Mouse (Mus musculus): Measurements from ENCODE around the gene Nrxn3. TPM values are rescaled to one million over a fixed set of nuclear protein-coding genes. Genes with fewer than 3 reads are reported as not detected.

Gene Nrxn3
- polyA plus RNA-seq, 1 experiment from 2014 or later, result 6.9 TPM

- WGBS, result 56% methylated on average over 2 of the region's 2 CpGs
- no peak overlapping the region for H3K27ac ChIP-seq
- no peaks in the 10 kb centered on the region for H3K9me3 ChIP-seq
- no peaks in the 10 kb centered on the region for H3K27me3 ChIP-seq (ENCODE audit: poor library complexity, severe bottlenecking)
- H3K4me1 ChIP-seq, result no peaks in the 10 kb centered on the region
- H3K4me3 ChIP-seq, result no peak overlapping the region
- DNase-seq (ENCODE audit: extremely low spot score, low spot score), result no peak
- no peaks in the 10 kb centered on the region for H3K36me3 ChIP-seq (replicated peaks)
Observed at GRCm38 (mm10) chr12:89896901-89897300, 1174.2 kb downstream of the Nrxn3 start.

DNA sequence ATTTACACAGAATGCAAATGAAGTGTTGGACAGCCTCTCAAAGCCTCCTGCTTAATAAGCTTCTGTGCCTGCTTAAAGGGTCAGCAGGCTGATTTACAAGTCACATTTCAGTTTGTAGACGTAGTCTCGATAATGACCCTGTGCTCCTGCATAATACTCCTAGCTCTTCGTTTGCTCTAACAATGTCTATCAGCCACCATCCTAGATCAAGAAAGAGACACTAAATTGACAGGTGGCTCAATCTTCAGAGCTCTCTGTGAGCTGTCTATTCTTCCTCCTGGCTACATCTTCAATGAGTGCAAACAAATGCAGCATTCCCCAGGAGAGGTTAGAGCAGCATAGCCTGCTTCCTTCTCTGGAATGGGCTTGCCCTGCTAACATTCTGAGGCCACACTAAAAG is 1186.9 kb downstream of the Nrxn3 start:
- no peaks in the 10 kb centered on the region for H3K9me3 ChIP-seq
- no peak overlapping the region for H3K27ac ChIP-seq
- H3K4me3 ChIP-seq, result no peak overlapping the region
- no peaks in the 10 kb centered on the region for H3K4me1 ChIP-seq
- no peaks in the 10 kb centered on the region for H3K27me3 ChIP-seq (ENCODE audit: poor library complexity, severe bottlenecking)
- 73% methylated on average over 3 of the region's 3 CpGs for WGBS
- H3K36me3 ChIP-seq (replicated peaks), result no peaks in the 10 kb centered on the region
- DNase-seq (ENCODE audit: extremely low spot score, low spot score), result no peak

DNA sequence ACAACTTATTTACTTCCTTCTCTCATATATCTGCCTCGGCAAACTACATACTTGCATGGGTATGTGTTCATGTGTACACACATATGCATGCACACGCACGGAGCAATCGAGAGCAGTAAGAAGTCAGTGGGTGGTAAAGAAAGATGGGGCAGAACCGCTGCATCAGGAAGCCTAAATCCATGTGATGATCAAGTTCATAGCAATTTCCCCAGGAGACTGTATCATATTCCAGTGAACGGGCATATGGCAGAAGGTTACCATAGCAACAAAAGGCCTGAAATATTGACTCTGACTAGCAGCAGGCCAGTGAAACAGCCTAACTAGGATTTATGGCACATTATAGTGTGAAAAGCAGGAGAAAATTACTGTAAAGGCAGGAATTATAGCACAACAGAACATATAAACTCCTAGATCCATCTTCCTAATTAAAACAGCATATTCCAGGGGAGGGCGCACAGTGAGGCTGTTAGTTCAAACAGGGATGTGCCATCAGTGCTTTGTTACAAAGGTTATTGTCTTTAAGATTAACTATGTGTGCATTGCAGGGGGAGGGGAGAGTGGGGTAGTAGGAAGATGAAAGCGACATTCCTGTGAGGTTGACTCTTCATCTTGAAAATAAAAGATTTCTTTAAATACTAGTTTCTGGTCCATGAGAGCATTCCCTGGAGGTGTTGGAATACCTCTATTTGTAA is 1195.6 kb downstream of the Nrxn3 start:
- H3K9me3 ChIP-seq, result no peaks in the 10 kb centered on the region
- H3K27ac ChIP-seq, result no peak overlapping the region
- H3K36me3 ChIP-seq (replicated peaks), result no peaks in the 10 kb centered on the region
- DNase-seq (ENCODE audit: extremely low spot score, low spot score), result no peak
- 89% methylated on average over 8 of the region's 8 CpGs for WGBS
- no peaks in the 10 kb centered on the region for H3K4me1 ChIP-seq
- H3K27me3 ChIP-seq (ENCODE audit: poor library complexity, severe bottlenecking), result no peaks in the 10 kb centered on the region
- no peak overlapping the region for H3K4me3 ChIP-seq

- WGBS, result 82% methylated on average over 1 of the region's 1 CpGs
- Histone ChIP-seq H3K36me3 (replicated peaks) (no peaks in the 10 kb centered on the region), H3K9me3 (no peaks in the 10 kb centered on the region), H3K4me1 (no peaks in the 10 kb centered on the region), H3K27me3 (ENCODE audit: poor library complexity, severe bottlenecking) (no peaks in the 10 kb centered on the region), H3K27ac (no peak overlapping the region), H3K4me3 (no peak overlapping the region)
- DNase-seq (ENCODE audit: extremely low spot score, low spot score), result no peak
Observed at GRCm38 (mm10) chr12:89932338-89932737, 1209.7 kb downstream of the Nrxn3 start.

DNA sequence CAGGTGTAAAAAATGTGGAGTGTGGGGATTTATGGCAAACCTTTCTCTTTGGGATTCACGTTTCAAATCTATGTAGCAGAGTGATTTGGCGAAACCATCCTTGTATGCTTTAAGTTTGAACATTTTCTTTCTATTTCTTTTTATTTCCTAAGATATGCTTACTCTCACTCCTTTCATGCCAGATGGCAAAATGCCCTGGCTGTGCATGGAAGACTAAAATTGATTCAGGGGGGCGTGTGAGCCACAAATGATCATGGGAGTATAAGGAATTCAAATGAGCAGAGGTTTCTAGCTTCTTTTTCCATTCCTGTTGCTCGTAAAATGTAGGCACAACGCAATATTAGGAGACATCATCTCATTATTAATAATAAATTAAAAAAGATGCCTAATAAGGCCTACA is 1211.0 kb downstream of the Nrxn3 start:
- H3K4me3 ChIP-seq, result no peak overlapping the region
- H3K36me3 ChIP-seq (replicated peaks), result no peaks in the 10 kb centered on the region
- H3K27me3 ChIP-seq (ENCODE audit: poor library complexity, severe bottlenecking), result no peaks in the 10 kb centered on the region
- no peak overlapping the region for H3K27ac ChIP-seq
- WGBS, result 90% methylated on average over 5 of the region's 5 CpGs
- no peaks in the 10 kb centered on the region for H3K4me1 ChIP-seq
- DNase-seq (ENCODE audit: extremely low spot score, low spot score), result no peak
- H3K9me3 ChIP-seq, result no peaks in the 10 kb centered on the region

DNA sequence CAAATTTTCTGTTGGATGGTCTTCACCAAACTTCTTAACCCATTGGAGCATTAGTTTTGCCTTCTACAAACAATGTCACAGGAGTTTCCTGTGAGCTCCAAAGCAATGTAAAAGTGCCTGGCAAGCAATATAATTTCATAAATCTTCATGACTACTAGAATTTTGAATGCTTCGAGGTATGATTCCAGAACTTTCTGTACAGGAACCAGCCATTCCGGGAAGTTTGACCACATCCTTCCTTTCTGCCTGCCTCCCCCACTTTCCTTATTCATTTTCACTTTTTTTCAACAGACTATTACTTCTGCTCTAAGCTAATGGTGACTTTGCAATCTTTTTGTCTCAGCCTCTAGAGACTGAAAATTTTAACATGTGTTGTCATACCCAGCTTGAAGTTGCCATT is 1218.1 kb downstream of the Nrxn3 start:
- 86% methylated on average over 2 of the region's 2 CpGs for WGBS
- no peaks in the 10 kb centered on the region for H3K4me1 ChIP-seq
- no peaks in the 10 kb centered on the region for H3K9me3 ChIP-seq
- H3K27ac ChIP-seq, result no peak overlapping the region
- no peak overlapping the region for H3K4me3 ChIP-seq
- H3K36me3 ChIP-seq (replicated peaks), result no peaks in the 10 kb centered on the region
- DNase-seq (ENCODE audit: extremely low spot score, low spot score), result no peak
- no peaks in the 10 kb centered on the region for H3K27me3 ChIP-seq (ENCODE audit: poor library complexity, severe bottlenecking)

DNA sequence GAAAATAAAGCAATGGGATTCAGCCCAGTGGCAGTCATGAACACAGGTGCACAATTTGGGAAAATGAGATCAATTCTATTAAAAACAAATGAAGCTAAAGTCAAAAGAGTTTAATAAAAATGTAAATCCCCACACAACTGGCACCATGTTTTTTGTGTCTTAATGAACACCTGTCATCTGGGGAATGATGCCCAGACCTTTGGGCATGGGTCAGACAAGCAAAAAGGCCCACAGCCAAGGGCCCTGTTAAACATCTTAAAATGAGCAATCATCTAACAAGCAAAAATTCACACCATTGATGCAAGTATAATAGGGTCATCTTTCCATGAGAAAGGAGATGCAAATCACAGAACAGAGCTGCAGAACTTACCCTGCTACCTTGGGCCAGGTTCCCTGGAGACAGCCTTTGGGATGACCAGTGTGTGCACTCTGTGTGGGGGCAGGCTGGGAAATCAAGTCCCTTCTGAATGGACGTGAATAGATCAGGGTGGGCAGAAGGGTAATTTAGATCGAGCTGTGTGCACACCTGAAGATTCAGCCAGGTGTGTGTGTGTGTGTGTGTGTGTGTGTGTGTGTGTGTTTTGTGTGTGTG is 1223.3 kb downstream of the Nrxn3 start:
- H3K4me3 ChIP-seq, result no peak overlapping the region
- no peak for DNase-seq (ENCODE audit: extremely low spot score, low spot score)
- no peaks in the 10 kb centered on the region for H3K36me3 ChIP-seq (replicated peaks)
- H3K27me3 ChIP-seq (ENCODE audit: poor library complexity, severe bottlenecking), result no peaks in the 10 kb centered on the region
- no peaks in the 10 kb centered on the region for H3K9me3 ChIP-seq
- WGBS, result 65% methylated on average over 2 of the region's 2 CpGs
- H3K4me1 ChIP-seq, result 0 out of 2 replicates have a peak, but pooled peaks cover 3% of the 10 kb centered on the region
- H3K27ac ChIP-seq, result no peak overlapping the region

DNA sequence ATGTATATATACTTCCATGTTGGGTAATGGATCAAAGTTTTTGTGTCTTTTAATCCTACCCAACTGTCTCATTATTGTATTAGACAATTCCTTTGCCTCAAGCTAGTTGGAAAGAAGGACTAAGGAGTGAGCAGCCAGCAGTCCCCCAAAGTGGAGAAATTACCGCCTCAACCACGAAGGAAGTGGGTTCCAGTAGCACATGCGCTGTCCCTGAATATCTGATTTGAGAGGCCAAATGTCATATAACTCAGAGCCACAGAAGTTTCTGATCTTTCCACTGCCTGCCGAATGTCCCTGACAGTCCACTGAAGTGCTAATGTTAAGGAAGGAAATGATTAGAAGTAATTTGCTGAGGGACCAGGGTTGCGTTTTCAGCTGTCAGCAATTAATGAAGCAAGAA is 1223.8 kb downstream of the Nrxn3 start:
- no peaks in the 10 kb centered on the region for H3K36me3 ChIP-seq (replicated peaks)
- 0 out of 2 replicates have a peak, but pooled peaks cover 3% of the 10 kb centered on the region for H3K4me1 ChIP-seq
- H3K27me3 ChIP-seq (ENCODE audit: poor library complexity, severe bottlenecking), result no peaks in the 10 kb centered on the region
- H3K4me3 ChIP-seq, result no peak overlapping the region
- no peaks in the 10 kb centered on the region for H3K9me3 ChIP-seq
- H3K27ac ChIP-seq, result no peak overlapping the region
- no peak for DNase-seq (ENCODE audit: extremely low spot score, low spot score)
- 59% methylated on average over 5 of the region's 5 CpGs for WGBS

DNA sequence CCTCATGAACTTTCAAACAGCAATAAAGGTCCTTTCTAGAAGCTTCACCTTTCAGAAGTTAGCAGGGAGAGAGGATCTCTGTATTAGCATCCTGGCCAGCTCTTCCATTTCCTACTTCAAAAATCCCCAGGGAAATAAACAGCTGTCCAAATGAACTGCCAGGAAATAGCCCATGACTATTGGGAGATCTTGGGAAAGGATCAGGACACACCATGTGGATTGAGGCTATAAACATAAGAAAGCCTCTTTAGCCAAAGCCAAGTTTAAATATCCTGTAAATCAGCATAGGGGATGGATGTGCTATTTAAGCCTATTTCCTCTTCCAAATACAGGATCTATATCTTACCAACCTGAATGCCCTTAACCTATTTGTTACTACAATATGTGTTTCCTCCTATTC is 1230.6 kb downstream of the Nrxn3 start:
- DNase-seq (ENCODE audit: extremely low spot score, low spot score), result no peak
- H3K4me1 ChIP-seq, result no peaks in the 10 kb centered on the region
- no peaks in the 10 kb centered on the region for H3K27me3 ChIP-seq (ENCODE audit: poor library complexity, severe bottlenecking)
- no peak overlapping the region for H3K27ac ChIP-seq
- no peak overlapping the region for H3K4me3 ChIP-seq
- H3K36me3 ChIP-seq (replicated peaks), result no peaks in the 10 kb centered on the region
- H3K9me3 ChIP-seq, result no peaks in the 10 kb centered on the region

DNA sequence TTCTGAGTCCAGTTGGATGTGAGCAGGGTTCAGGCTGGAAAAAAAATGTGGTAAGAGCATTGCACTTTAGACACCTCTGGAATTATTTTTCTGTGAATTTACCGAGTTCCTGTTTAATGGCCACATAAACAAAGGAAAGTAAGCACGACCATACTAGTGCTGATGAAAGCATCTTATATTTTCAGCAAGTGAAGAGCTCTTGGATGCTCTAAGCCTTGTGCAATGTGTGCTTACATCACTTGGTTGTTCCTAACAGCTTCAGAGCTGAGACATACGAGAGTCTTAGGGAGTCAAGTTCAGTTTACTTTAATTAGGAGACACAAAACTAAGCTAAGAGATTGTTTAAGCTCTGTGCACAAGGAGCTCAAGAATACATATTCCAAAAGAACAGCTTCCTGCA is 1231.0 kb downstream of the Nrxn3 start:
- no peak for DNase-seq (ENCODE audit: extremely low spot score, low spot score)
- H3K9me3 ChIP-seq, result no peaks in the 10 kb centered on the region
- H3K27ac ChIP-seq, result no peak overlapping the region
- no peaks in the 10 kb centered on the region for H3K27me3 ChIP-seq (ENCODE audit: poor library complexity, severe bottlenecking)
- no peak overlapping the region for H3K4me3 ChIP-seq
- WGBS, result 77% methylated on average over 3 of the region's 3 CpGs
- no peaks in the 10 kb centered on the region for H3K4me1 ChIP-seq
- no peaks in the 10 kb centered on the region for H3K36me3 ChIP-seq (replicated peaks)

- Histone ChIP-seq H3K27ac (no peak overlapping the region), H3K4me1 (no peaks in the 10 kb centered on the region)
Observed at GRCm38 (mm10) chr12:89954441-89955070, 1231.9 kb downstream of the Nrxn3 start.

GRCm38 (mm10) chr12:89963073-89963472 is 1240.4 kb downstream of the Nrxn3 start:
- Histone ChIP-seq H3K36me3 (replicated peaks) (no peaks in the 10 kb centered on the region), H3K4me3 (no peak overlapping the region), H3K27ac (no peak overlapping the region), H3K4me1 (no peaks in the 10 kb centered on the region), H3K9me3 (no peaks in the 10 kb centered on the region), H3K27me3 (ENCODE audit: poor library complexity, severe bottlenecking) (no peaks in the 10 kb centered on the region)
- DNase-seq (ENCODE audit: extremely low spot score, low spot score), result no peak
- WGBS, result 75% methylated on average over 1 of the region's 1 CpGs

More at GRCm38 (mm10) chr12:89954441-89955070, 1231.9 kb downstream of the Nrxn3 start:
- no peaks in the 10 kb centered on the region for H3K9me3 ChIP-seq
- DNase-seq (ENCODE audit: extremely low spot score, low spot score), result no peak
- no peaks in the 10 kb centered on the region for H3K27me3 ChIP-seq (ENCODE audit: poor library complexity, severe bottlenecking)
- no peaks in the 10 kb centered on the region for H3K36me3 ChIP-seq (replicated peaks)
- WGBS, result 80% methylated on average over 5 of the region's 5 CpGs
- no peak overlapping the region for H3K4me3 ChIP-seq

DNA sequence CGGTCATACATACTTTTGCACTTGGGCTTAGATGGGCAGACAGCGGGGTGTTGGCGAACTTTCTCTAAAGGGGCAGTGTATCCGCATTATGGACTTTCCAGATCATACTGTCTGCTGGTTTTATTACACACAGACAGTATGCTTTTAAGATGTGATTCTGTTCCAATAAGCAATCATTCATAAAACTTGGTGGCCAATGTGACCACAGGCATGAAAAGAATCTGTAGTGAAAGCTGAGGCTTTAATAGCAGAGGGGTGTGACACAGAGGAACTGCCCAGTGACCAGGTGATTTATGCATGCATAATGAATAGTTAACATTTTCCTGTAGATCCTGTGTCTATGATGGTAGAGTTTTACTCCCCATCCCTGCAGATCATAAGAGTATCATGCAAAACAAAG is 1254.0 kb downstream of the Nrxn3 start:
- H3K4me1 ChIP-seq, result no peaks in the 10 kb centered on the region
- WGBS, result 94% methylated on average over 4 of the region's 4 CpGs
- no peak for DNase-seq (ENCODE audit: extremely low spot score, low spot score)
- H3K27ac ChIP-seq, result no peak overlapping the region
- H3K9me3 ChIP-seq, result no peaks in the 10 kb centered on the region
- no peaks in the 10 kb centered on the region for H3K36me3 ChIP-seq (replicated peaks)
- H3K4me3 ChIP-seq, result no peak overlapping the region
- no peaks in the 10 kb centered on the region for H3K27me3 ChIP-seq (ENCODE audit: poor library complexity, severe bottlenecking)

Measured in forebrain, embryonic 10.5 days (tissue).